Mouse (Mus musculus): ENCODE results near the gene Nxph1. TPM values are rescaled to one million over a fixed set of nuclear protein-coding genes. Genes with fewer than 3 reads are reported as not detected.

The Nxph1 gene
- polyA plus RNA-seq, 1 experiment from 2014 or later = 37.5 TPM

Other genes with a start within 250 kb of the Nxph1 start
- 44.0 and 48.4 TPM in 2 replicates for gene Ica1, start 169.9 kb upstream of the Nxph1 start, polyA plus RNA-seq (2014; fragmentation: Nextera tagmentation; extraction: Ambion mirVana)